Mouse (Mus musculus) liver, embryonic 14.5 days (tissue): ENCODE measurements around the gene Alx3.

Source experiments
- CTCF ChIP-seq: IDR thresholded peaks from 2 replicates; pipeline ENCODE4 v1.5.1; 2016; ENCODE audit warnings: antibody characterized with exemption, low read depth, control low read depth
- EP300 ChIP-seq: IDR thresholded peaks from 2 replicates; pipeline ENCODE4 v1.6.1; 2016; ENCODE audit warnings: antibody characterized with exemption, low read depth

DNA sequence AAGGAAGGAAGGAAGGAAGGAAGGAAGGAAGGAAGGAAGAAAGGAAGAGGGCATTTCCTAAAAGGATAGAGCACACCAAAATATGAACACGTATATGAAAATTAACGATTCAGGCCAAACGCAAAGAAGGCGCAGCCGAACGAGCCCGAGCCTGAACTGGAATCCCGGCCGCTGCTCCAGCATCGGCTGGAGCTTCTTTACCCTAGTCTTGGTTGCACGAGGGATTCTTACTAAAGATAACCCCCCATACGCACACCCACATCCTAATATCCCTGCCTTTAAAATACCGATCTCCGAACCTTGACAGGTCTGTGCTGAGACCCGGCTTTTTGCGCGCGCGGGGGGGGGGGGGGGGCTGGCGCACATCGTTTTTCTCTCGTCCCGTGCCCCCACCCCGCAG is 2.3 kb downstream of the Alx3 start:
- TF ChIP-seq EP300 (no peak), CTCF (no peak)
